Mouse (Mus musculus) midbrain, embryonic 11.5 days (tissue): ENCODE measurements around the gene Ap5z1. TPM values are rescaled to one million over a fixed set of nuclear protein-coding genes. Genes with fewer than 3 reads are reported as not detected.

Experiments
- ATAC-seq: fragments of 200-750 bp; cut with Nextera tagmentation; 2 replicates; pipeline ENCODE4 v1.8.0; 2017; ENCODE audit warnings: moderate TSS enrichment, moderate library complexity; ENCODE audit not compliant: low FRiP score
- DNase-seq: peaks from one replicate; pipeline ENCODE4 v3.0.0; 2015; ENCODE audit warnings: low spot score; ENCODE audit errors: missing footprints
- H3K27ac ChIP-seq: fragments of 300-500 bp; sonication (generic); 2 replicates; pipeline ENCODE4 v1.5.1; 2014; ENCODE audit warnings: low read depth, low read length
- H3K27me3 ChIP-seq: fragments of 300-500 bp; sonication (generic); 2 replicates; pipeline ENCODE4 v1.6.1; 2014; ENCODE audit warnings: mild to moderate bottlenecking, low read length, moderate library complexity, mixed read lengths; ENCODE audit not compliant: control insufficient read depth, insufficient read depth
- H3K36me3 ChIP-seq: fragments of 300-500 bp; sonication (generic); 2 replicates; pipeline ENCODE4 v1.6.1; 2014; ENCODE audit warnings: mild to moderate bottlenecking, low read length, moderate library complexity, mixed read lengths; ENCODE audit not compliant: control insufficient read depth, insufficient read depth
- H3K4me1 ChIP-seq: fragments of 300-500 bp; sonication (generic); 2 replicates; pipeline ENCODE4 v1.6.1; 2014; ENCODE audit warnings: low read length; ENCODE audit not compliant: control insufficient read depth, insufficient read depth
- H3K4me2 ChIP-seq: fragments of 300-500 bp; sonication (generic); 2 replicates; pipeline ENCODE4 v1.6.1; 2014; ENCODE audit warnings: mild to moderate bottlenecking, moderate library complexity
- H3K4me3 ChIP-seq: fragments of 300-500 bp; sonication (generic); 2 replicates; pipeline ENCODE4 v1.5.1; 2014; ENCODE audit warnings: low read depth, low read length
- H3K9ac ChIP-seq: fragments of 300-500 bp; sonication (generic); 2 replicates; pipeline ENCODE4 v1.6.1; 2014; ENCODE audit warnings: low read length
- H3K9me3 ChIP-seq: fragments of 300-500 bp; sonication (generic); 2 replicates; pipeline ENCODE4 v1.6.1; 2016; ENCODE audit warnings: low read length; ENCODE audit not compliant: control insufficient read depth
- WGBS: fragments of 180-500 bp; shearing (Covaris S2); extraction: QIAGEN DNeasy Blood & Tissue Kit; methylation state at CpG from one replicate; pipeline ENCODE4 v1.1.7; 2014; 5-methylcytosine and 5-hydroxymethylcytosine counted together
- polyA plus RNA-seq: library from polyadenylated mRNA; unstranded; fragments of >200 nt; fragmentation: Nextera tagmentation; extraction: Ambion mirVana; gene quantifications from 2 replicates; pipeline ENCODE4 v1.2.1, GENCODE M21; 2014

The Ap5z1 gene
- polyA plus RNA-seq, 1 experiment from 2014 or later, result 10.5 TPM

DNA sequence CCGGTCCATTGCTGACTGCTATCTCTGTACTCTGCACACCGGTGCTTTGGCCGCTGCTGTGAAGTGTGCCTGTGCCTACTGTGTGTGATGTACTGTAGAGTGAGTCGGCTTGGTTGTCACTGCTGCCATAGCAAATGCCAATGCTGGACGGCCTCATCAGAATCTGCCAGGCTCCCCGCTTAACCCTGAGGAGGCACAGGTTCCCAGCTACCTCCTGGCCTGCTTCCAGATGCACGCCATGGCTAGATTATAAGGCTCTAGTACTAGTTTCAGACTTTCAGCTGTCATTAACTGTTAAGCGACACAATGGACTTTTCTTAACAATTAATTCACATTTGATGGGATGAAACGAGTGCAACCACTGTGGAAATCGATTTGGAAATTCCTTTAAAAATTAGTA is 40.6 kb upstream of the Ap5z1 start:
- H3K4me3 ChIP-seq, result no peak overlapping the region
- H3K27me3 ChIP-seq, result no peaks in the 10 kb centered on the region
- no peak overlapping the region for H3K9ac ChIP-seq
- WGBS, result 94% methylated on average over 10 of the region's 10 CpGs
- H3K4me2 ChIP-seq, result no peak overlapping the region
- H3K27ac ChIP-seq, result no peak overlapping the region
- DNase-seq (no peak), ATAC-seq (no peak)
- no peaks in the 10 kb centered on the region for H3K36me3 ChIP-seq
- H3K4me1 ChIP-seq, result 0 out of 2 replicates have a peak, but pooled peaks cover 3% of the 10 kb centered on the region
- no peaks in the 10 kb centered on the region for H3K9me3 ChIP-seq

DNA sequence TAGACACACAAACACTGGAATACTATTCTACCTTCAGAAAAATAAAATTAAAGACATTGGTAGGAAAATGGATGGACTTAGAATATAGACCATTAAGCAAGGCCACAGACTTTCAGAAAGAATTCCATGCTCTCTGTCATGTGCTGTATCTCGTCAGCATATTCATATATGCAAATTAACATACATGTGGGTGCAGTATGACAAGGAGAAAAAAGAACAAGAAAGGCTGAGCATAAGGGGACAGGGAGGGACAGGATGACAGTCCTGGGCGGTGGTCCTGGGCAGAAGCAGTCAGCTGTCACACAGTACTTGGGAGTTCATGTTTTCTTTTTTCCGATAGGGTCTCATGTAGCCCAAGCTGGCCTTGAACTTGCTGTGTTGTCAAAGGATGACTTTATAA is 40.0 kb upstream of the Ap5z1 start:
- Histone ChIP-seq H3K4me2 (no peak overlapping the region), H3K4me3 (no peak overlapping the region), H3K4me1 (0 out of 2 replicates have a peak, but pooled peaks cover 3% of the 10 kb centered on the region), H3K27me3 (no peaks in the 10 kb centered on the region), H3K9ac (no peak overlapping the region), H3K36me3 (no peaks in the 10 kb centered on the region), H3K9me3 (no peaks in the 10 kb centered on the region), H3K27ac (no peak overlapping the region)
- ATAC-seq, result no peak
- no peak for DNase-seq
- WGBS, result 62% methylated on average over 3 of the region's 3 CpGs

DNA sequence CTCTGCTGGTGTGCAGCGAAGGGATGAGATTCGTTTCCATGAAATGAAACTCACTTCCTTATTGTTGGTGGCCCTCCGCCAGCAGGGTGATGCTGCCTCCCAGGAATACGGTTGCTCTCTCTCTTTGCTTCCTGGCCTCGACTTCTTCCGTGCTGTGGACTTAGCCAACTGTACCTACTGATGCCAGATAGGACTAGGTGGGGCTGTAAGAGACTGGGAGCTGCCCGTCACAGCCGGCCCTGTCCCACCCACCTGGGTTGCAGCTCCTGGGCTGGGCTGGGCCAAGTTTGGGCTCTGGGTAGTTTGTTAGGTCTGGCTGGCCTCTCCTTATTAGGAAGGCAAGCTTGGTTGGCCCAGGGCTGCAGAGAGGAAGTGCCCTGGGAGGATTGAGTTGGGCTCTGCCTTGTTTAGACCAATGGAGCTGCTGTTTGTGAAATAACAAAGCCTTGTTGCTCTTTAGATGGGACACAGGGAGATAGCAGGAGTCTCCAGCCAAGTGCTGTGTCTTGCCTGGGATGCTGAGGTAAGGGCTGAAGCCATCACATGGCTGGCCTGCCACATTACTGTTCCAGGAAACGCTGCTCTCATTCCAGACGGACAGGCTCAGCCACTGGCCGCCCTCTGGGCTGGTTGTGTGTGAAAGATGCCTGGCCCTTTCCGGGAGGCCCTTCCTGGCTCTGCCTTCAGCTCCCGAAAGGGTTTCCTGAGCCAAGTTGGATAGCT is 39.0 kb upstream of the Ap5z1 start:
- Histone ChIP-seq H3K36me3 (no peaks in the 10 kb centered on the region), H3K4me3 (no peak overlapping the region), H3K27me3 (no peaks in the 10 kb centered on the region), H3K9ac (no peak overlapping the region), H3K4me2 (no peak overlapping the region), H3K4me1 (0 out of 2 replicates have a peak, but pooled peaks cover 3% of the 10 kb centered on the region), H3K9me3 (no peaks in the 10 kb centered on the region), H3K27ac (0 out of 2 replicates have a peak overlapping the region, but pooled peaks have one; percentile 5)
- DNase-seq, result no peak
- ATAC-seq, result no peak
- 80% methylated on average over 13 of the region's 13 CpGs for WGBS

DNA sequence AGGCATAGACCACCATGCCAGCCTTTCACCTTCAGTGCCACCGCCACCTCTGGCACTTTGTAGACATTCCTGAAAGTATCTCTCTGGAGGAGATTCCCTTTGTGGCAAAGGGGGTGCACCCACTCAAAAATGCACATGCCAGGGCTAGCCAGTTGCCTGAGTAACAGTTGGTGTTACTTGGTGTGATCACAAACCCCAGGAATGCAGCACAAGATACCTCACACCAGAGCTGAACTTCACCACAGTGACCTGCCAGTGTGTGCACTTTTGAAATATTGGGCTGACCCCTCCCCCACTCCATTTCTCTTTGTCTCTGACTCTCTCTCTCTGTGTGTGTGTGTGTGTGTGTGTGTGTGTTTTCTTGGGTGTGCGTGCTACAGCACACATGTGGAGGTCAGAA is 37.3 kb upstream of the Ap5z1 start:
- no peak overlapping the region for H3K4me3 ChIP-seq
- H3K36me3 ChIP-seq, result no peaks in the 10 kb centered on the region
- no peak overlapping the region for H3K27ac ChIP-seq
- WGBS, result 95% methylated on average over 2 of the region's 2 CpGs
- no peak overlapping the region for H3K4me2 ChIP-seq
- H3K27me3 ChIP-seq, result no peaks in the 10 kb centered on the region
- ATAC-seq (no peak), DNase-seq (no peak)
- no peaks in the 10 kb centered on the region for H3K9me3 ChIP-seq
- H3K4me1 ChIP-seq, result peaks cover 3% of the 10 kb centered on the region; the same call in 1 of the 2 replicates
- H3K9ac ChIP-seq, result no peak overlapping the region

DNA sequence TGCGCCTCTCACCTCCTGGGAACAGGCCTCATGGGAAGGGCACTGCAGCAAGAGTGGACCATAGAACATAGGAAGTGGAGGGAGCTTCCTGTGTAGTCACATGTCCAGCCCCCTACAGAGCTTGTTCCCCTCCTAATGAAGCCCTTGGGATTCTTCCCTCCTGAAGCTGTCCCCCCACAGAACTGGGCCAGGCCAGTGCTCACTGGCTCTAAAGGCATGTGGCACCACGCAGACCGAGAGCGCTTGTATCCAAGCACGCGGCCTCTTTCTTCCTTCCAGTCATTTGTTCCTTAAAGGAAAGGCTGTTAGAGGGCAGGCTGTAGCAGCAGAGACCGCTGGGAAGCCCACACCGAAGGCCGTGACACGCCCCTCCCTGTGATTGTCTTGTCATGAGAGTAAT is 35.9 kb upstream of the Ap5z1 start:
- Histone ChIP-seq H3K36me3 (no peaks in the 10 kb centered on the region), H3K4me3 (no peak overlapping the region), H3K27me3 (no peaks in the 10 kb centered on the region), H3K9ac (no peak overlapping the region), H3K27ac (no peak overlapping the region), H3K4me2 (no peak overlapping the region), H3K9me3 (no peaks in the 10 kb centered on the region), H3K4me1 (peaks cover 3% of the 10 kb centered on the region; the same call in 1 of the 2 replicates)
- ATAC-seq (no peak), DNase-seq (no peak)
- WGBS, result 57% methylated on average over 10 of the region's 10 CpGs

DNA sequence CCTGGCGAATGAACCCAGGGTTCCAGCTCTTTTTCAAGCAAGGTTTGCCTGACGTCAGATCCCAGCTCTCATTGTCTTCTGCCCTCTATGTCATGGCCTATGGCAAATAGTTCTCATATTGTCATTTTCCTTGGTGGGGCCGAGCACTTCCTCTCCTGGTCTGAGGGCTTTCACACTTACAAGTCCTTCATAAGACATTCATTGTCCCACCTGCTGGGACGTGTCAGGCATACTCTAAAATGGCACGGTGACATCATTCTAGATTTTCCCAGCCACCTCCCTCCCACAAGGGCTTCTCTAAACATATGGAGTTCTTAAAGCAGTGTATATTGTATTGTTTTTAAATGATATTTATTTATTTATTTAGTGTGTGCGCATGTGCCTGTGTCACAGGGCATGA is 35.1 kb upstream of the Ap5z1 start:
- Histone ChIP-seq H3K9me3 (no peaks in the 10 kb centered on the region), H3K36me3 (no peaks in the 10 kb centered on the region), H3K4me3 (no peak overlapping the region), H3K4me1 (peaks cover 3% of the 10 kb centered on the region; the same call in 1 of the 2 replicates), H3K9ac (no peak overlapping the region), H3K4me2 (no peak overlapping the region), H3K27me3 (no peaks in the 10 kb centered on the region), H3K27ac (no peak overlapping the region)
- 80% methylated on average over 6 of the region's 6 CpGs for WGBS
- ATAC-seq, result no peak
- DNase-seq, result no peak

DNA sequence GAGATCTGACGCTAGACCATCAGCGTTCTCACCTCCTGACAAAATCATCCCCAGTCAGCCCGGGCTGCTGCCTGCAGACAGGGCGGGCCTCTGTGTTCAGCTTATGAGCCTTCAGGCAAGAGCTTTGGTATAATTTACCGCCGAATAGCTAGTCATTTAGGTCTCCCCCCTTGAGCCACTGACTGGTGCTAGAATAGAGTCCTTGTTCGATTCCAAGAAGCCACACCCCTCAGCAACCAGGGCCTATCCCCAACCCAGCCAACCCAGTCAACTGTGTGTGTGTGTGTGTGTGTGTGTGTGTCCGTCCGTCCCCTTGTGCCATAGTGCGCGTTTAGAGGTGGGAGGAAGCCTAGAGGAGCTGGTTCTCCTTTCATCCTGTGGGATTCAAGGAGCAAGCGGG is 32.7 kb upstream of the Ap5z1 start:
- Histone ChIP-seq H3K9ac (no peak overlapping the region), H3K9me3 (no peaks in the 10 kb centered on the region), H3K4me2 (no peak overlapping the region), H3K27me3 (no peaks in the 10 kb centered on the region), H3K4me3 (no peak overlapping the region), H3K4me1 (peaks cover 3% of the 10 kb centered on the region; the same call in 1 of the 2 replicates), H3K36me3 (peaks cover 6% of the 10 kb centered on the region; the same call in 1 of the 2 replicates), H3K27ac (no peak overlapping the region)
- ATAC-seq (no peak), DNase-seq (no peak)
- 87% methylated on average over 12 of the region's 12 CpGs for WGBS

DNA sequence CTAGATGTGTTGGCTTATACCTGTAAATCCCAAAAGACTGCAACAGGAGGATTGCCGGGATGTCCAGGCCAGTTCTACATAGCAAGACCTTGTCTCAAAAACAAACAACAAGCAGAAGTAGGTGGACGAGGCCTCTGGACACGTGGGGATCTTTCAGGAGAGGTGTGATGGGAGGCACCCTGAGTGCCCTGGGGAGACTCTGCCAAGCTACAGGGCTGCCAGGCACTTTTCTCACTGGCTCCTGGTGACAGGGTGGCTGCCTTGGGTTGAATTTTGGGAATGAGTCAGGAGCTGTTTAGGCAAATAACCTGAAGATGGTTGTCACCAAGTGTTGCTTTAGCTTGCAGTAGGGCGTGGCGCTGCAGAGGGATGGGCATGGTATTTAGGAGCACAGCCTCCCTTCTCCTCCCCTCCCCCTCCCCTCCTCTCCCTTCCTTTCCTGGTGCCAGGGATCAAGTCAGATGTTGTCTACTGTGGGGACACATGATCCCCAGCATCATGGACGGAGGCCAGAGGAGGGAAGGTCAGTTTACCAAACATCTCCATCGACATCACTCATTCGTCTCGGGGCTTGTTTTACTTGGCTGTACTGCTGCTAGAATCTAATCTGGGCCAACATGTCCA is 31.8 kb upstream of the Ap5z1 start:
- ATAC-seq (no peak), DNase-seq (no peak)
- WGBS, result 87% methylated on average over 9 of the region's 9 CpGs
- Histone ChIP-seq H3K27ac (no peak overlapping the region), H3K27me3 (no peaks in the 10 kb centered on the region), H3K9ac (no peak overlapping the region), H3K4me1 (peaks cover 3% of the 10 kb centered on the region; the same call in 1 of the 2 replicates), H3K36me3 (peaks cover 9% of the 10 kb centered on the region; the same call in 1 of the 2 replicates), H3K4me2 (no peak overlapping the region), H3K9me3 (no peaks in the 10 kb centered on the region), H3K4me3 (no peak overlapping the region)

DNA sequence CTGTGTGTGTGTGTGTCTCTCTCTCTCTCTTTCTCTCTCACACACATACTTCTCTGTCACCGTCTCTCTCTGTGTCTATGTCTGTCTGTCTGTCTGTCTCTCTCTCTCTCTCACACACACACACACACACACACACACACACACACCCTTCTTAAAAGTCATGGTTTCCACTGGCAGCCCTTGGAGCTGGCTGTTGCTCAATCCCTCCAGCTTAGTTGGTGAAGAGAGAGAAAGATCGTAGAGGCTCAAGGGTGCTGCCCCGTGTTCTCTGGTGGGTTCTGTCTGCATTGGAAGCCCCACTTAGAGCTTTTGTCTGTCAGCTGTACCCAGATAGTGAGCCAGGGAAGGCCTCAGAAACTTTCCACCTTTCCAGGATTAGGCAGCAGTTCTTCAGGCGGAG is 31.0 kb upstream of the Ap5z1 start:
- Histone ChIP-seq H3K9ac (no peak overlapping the region; the same call in 1 of the 2 replicates), H3K4me3 (no peak overlapping the region), H3K36me3 (peaks cover 9% of the 10 kb centered on the region; the same call in 1 of the 2 replicates), H3K27me3 (no peaks in the 10 kb centered on the region), H3K4me1 (peaks cover 2% of the 10 kb centered on the region; the same call in 1 of the 2 replicates), H3K27ac (no peak overlapping the region), H3K9me3 (no peaks in the 10 kb centered on the region), H3K4me2 (no peak overlapping the region)
- DNase-seq, result no peak
- no peak for ATAC-seq
- 97% methylated on average over 4 of the region's 4 CpGs for WGBS
